Comparison of ENCODE assay signal across 22 mouse cellular contexts in genomic region chr2:118733341-118733740, GRCm38 (mm10). TPM values are rescaled to one million over a fixed set of nuclear protein-coding genes. Genes with fewer than 3 reads are reported as not detected.
A peak's percentile ranks its signal among the peaks of the same experiment; 100 is the strongest.
DNase-seq lines count a peak whose midpoint lies in the region; ATAC-seq lines count a peak whose summit lies in the region.
"Had no signal": no experiment of that assay in that cellular context is flagged by ENCODE, and none has a peak within 500 bp of the region (broad histone marks: within the 10 kb centered on the region; RNA-seq: fewer than 3 reads in every experiment).

No protein-coding gene starts in this region.

- WGBS in forebrain, embryonic 16.5 days: 21% methylated on average over 5 of the region's 5 CpGs

- peak; percentile 88 for ATAC-seq in frontal cortex, adult (ENCODE audit: low TSS enrichment)
- peak; percentile 84 for ATAC-seq in forebrain, embryonic 16.5 days
- ATAC-seq in megakaryocyte, adult 5-6 weeks (ENCODE audit: poor library complexity, severe bottlenecking): no peak
- ATAC-seq: liver, embryonic 12.5 days had no signal

- no peak overlapping the region for H3K4me2 ChIP-seq in forebrain, embryonic 16.5 days (ENCODE audit: low read length)
- H3K4me2 ChIP-seq: heart, embryonic 13.5 days; liver, embryonic 12.5 days; lung, embryonic 14.5 days; midbrain, embryonic 12.5 days; neural tube, embryonic 15.5 days had no signal

- H3K27me3 ChIP-seq in forebrain, embryonic 16.5 days (replicated peaks; ENCODE audit: control insufficient read depth, insufficient read depth, low read length): no peaks in the 10 kb centered on the region

- no peak for DNase-seq in frontal cortex, postnatal 25 days (ENCODE audit: low spot score in 2 of 2)
- peak; percentile 0 for DNase-seq in ovary, postnatal 36 days (ENCODE audit: low spot score)
- DNase-seq in ovary, adult 18-20 months (ENCODE audit: low spot score): no peak
- peak; percentile 77 for DNase-seq in layer of hippocampus, adult 9-11 months
- DNase-seq: heart, postnatal 4 days; kidney, adult 8-10 months; lung, embryonic 14.5 days; retina, postnatal 1 day had no signal

- H3K4me3 ChIP-seq in forebrain, embryonic 16.5 days (replicated peaks; ENCODE audit: low read length): no peak overlapping the region
- H3K4me3 ChIP-seq: erythroblast, embryonic 14.5 days; heart, embryonic 13.5 days; limb, embryonic 10.5 days; liver, embryonic 12.5 days; midbrain, embryonic 12.5 days; myocyte; neural tube, embryonic 15.5 days had no signal

- H3K9me3 ChIP-seq in forebrain, embryonic 16.5 days (ENCODE audit: control insufficient read depth, low read length): no peaks in the 10 kb centered on the region
- H3K9me3 ChIP-seq: heart, embryonic 13.5 days; limb, embryonic 10.5 days; liver, embryonic 12.5 days; midbrain, embryonic 12.5 days; neural tube, embryonic 15.5 days had no signal

- peaks cover 20% of the 10 kb centered on the region for H3K4me1 ChIP-seq in forebrain, embryonic 16.5 days (replicated peaks; ENCODE audit: control insufficient read depth, insufficient read depth, low read length)

- no peak overlapping the region for H3K9ac ChIP-seq in forebrain, embryonic 16.5 days (replicated peaks; ENCODE audit: low read depth, low read length)
- H3K9ac ChIP-seq: heart, embryonic 13.5 days; liver, embryonic 12.5 days; lung, embryonic 14.5 days; midbrain, embryonic 12.5 days; neural tube, embryonic 15.5 days had no signal

- no peaks in the 10 kb centered on the region for H3K36me3 ChIP-seq in forebrain, embryonic 16.5 days (ENCODE audit: control insufficient read depth, insufficient read depth)
- H3K36me3 ChIP-seq: heart, embryonic 13.5 days; limb, embryonic 10.5 days; liver, embryonic 12.5 days; midbrain, embryonic 12.5 days; neural tube, embryonic 15.5 days had no signal

- peak overlapping the region; percentile 31 for H3K27ac ChIP-seq in forebrain, embryonic 16.5 days (ENCODE audit: low read length)
- H3K27ac ChIP-seq: heart, embryonic 13.5 days; limb, embryonic 10.5 days; liver, embryonic 12.5 days; macrophage; midbrain, embryonic 12.5 days; neural tube, embryonic 15.5 days had no signal

RNA-seq across cellular contexts. Expression of gene Plcb2, which starts 5.1 kb away (rescaled TPM):
- 0.63 and 1.2 TPM in 2 replicates for polyA plus RNA-seq in forebrain, embryonic 16.5 days (2015; fragmentation: Nextera tagmentation; extraction: Ambion mirVana)
- total RNA-seq in megakaryocyte, adult 5-6 weeks (2015): 48.2 and 48.4 TPM in 2 replicates
- 38.1 and 46.9 TPM in 2 replicates for total RNA-seq in megakaryocyte, adult 5-6 weeks (2017)
- polyA plus RNA-seq: myocyte had no signal

RNA-seq across cellular contexts. Expression of gene Inafm2, which starts 12.2 kb away (rescaled TPM):
- 24.4 and 27.0 TPM in 2 replicates for polyA plus RNA-seq in forebrain, embryonic 16.5 days (2015; fragmentation: Nextera tagmentation; extraction: Ambion mirVana)
- total RNA-seq in megakaryocyte, adult 5-6 weeks (2015): 12.0 and 15.3 TPM in 2 replicates
- 10.6 and 11.2 TPM in 2 replicates for total RNA-seq in megakaryocyte, adult 5-6 weeks (2017)

RNA-seq across cellular contexts. Expression of gene Ccdc9b, which starts 29.1 kb away (rescaled TPM):
- 1.3 and 1.6 TPM in 2 replicates for polyA plus RNA-seq in forebrain, embryonic 16.5 days (2015; fragmentation: Nextera tagmentation; extraction: Ambion mirVana)
- 0.16 TPM in 1 of 2 replicates, not detected in the other for total RNA-seq in megakaryocyte, adult 5-6 weeks (2015)
- total RNA-seq in megakaryocyte, adult 5-6 weeks (2017): 0.44 and 0.53 TPM in 2 replicates
- polyA plus RNA-seq: erythroblast, embryonic 14.5 days had no signal

RNA-seq across cellular contexts. Expression of gene Ankrd63, which starts 29.6 kb away (rescaled TPM):
- polyA plus RNA-seq in forebrain, embryonic 16.5 days (2015; fragmentation: Nextera tagmentation; extraction: Ambion mirVana): 0.43 and 0.46 TPM in 2 replicates
- 0.07 and 0.11 TPM in 2 replicates for total RNA-seq in megakaryocyte, adult 5-6 weeks (2015)
- 0.07 and 0.12 TPM in 2 replicates for total RNA-seq in megakaryocyte, adult 5-6 weeks (2017)
- polyA plus RNA-seq: embryonic facial prominence, embryonic 11.5 days; erythroblast, embryonic 14.5 days; limb, embryonic 10.5 days; lung, embryonic 14.5 days; macrophage; midbrain, embryonic 12.5 days; neural tube, embryonic 15.5 days had no signal

RNA-seq across cellular contexts. Expression of gene Phgr1, which starts 39.2 kb away (rescaled TPM):
- not detected in 2 replicates for polyA plus RNA-seq in forebrain, embryonic 16.5 days (2015; fragmentation: Nextera tagmentation; extraction: Ambion mirVana)
- total RNA-seq in megakaryocyte, adult 5-6 weeks (2015): not detected in 2 replicates
- total RNA-seq in megakaryocyte, adult 5-6 weeks (2017): not detected in 2 replicates
- total RNA-seq: common myeloid progenitor, adult 5-6 weeks; granulocyte monocyte progenitor cell, adult 5-6 weeks; heart, postnatal 4 days had no signal
- polyA plus RNA-seq: embryonic facial prominence, embryonic 11.5 days; erythroblast, embryonic 14.5 days; heart, embryonic 13.5 days; limb, embryonic 10.5 days; liver, embryonic 12.5 days; lung, embryonic 14.5 days; macrophage; midbrain, embryonic 12.5 days; myocyte; neural tube, embryonic 15.5 days had no signal

Comparison
In these comparisons a context has a peak if more than half of its experiments do, and no peak if none do; other contexts are left out.
1. DNase-seq: peak in ovary, postnatal 36 days (single experiment) and layer of hippocampus, adult 9-11 months (single experiment); none in frontal cortex, postnatal 25 days (0 of 2) and ovary, adult 18-20 months (single experiment).